Mouse (Mus musculus) cerebellum, adult 2 months (tissue): ENCODE measurements at regions not wholly inside any gene's neighbourhood (a gene's known extent, or its start where the extent isn't known, plus 50 kb on each side); places are given as distances from the start of the nearest gene placed in this dataset.

Experiments used
- CTCF ChIP-seq: fragments of 200-500 bp; IDR thresholded peaks from 2 replicates; pipeline ENCODE4 v1.5.1; 2011; ENCODE audit warnings: low read depth, mild to moderate bottlenecking, control low read depth, low read length, moderate library complexity, borderline replicate concordance; ENCODE audit not compliant: insufficient read depth
- POLR2A ChIP-seq: fragments of 200-500 bp; IDR thresholded peaks from 2 replicates; pipeline ENCODE4 v1.6.1; 2011; ENCODE audit warnings: low read length, control low read depth, borderline replicate concordance; ENCODE audit not compliant: insufficient read depth

- TF ChIP-seq POLR2A (no peak), CTCF (no peak)
These were observed 277.7 kb upstream of the Lmcd1 start for GRCm38 (mm10) chr6:111995823-111996222.
